Mouse (Mus musculus) heart, embryonic 16.5 days (tissue): ENCODE measurements around the gene Tepsin. TPM values are rescaled to one million over a fixed set of nuclear protein-coding genes. Genes with fewer than 3 reads are reported as not detected.

Experiments
- ATAC-seq: fragments of 200-750 bp; cut with Nextera tagmentation; replicated peaks from 2 replicates; pipeline ENCODE4 v1.8.0; 2017; ENCODE audit warnings: moderate number of reproducible peaks; ENCODE audit not compliant: insufficient read depth, low FRiP score; ENCODE audit errors: extremely low read depth
- H3K27ac ChIP-seq: fragments of 300-500 bp; sonication (generic); 2 replicates; pipeline ENCODE4 v1.5.1; 2014; ENCODE audit warnings: mild to moderate bottlenecking, low read length, control low read depth, moderate library complexity
- H3K27me3 ChIP-seq: fragments of 300-500 bp; sonication (generic); 2 replicates; pipeline ENCODE4 v1.6.1; 2014; ENCODE audit warnings: low read length, mixed read lengths; ENCODE audit not compliant: control insufficient read depth, insufficient read depth
- H3K36me3 ChIP-seq: fragments of 300-500 bp; sonication (generic); 2 replicates; pipeline ENCODE4 v1.6.1; 2014; ENCODE audit not compliant: control insufficient read depth, insufficient read depth
- H3K4me1 ChIP-seq: fragments of 300-500 bp; sonication (generic); 2 replicates; pipeline ENCODE4 v1.6.1; 2014; ENCODE audit warnings: low read length, mixed read lengths; ENCODE audit not compliant: control insufficient read depth, insufficient read depth
- H3K4me2 ChIP-seq: fragments of 300-500 bp; sonication (generic); 2 replicates; pipeline ENCODE4 v1.6.1; 2014; ENCODE audit warnings: low read depth, mild to moderate bottlenecking, control low read depth, low read length
- H3K4me3 ChIP-seq: fragments of 300-500 bp; sonication (generic); 2 replicates; pipeline ENCODE4 v1.5.1; 2014; ENCODE audit warnings: mild to moderate bottlenecking, control low read depth, low read length
- H3K9ac ChIP-seq: fragments of 300-500 bp; sonication (generic); 2 replicates; pipeline ENCODE4 v1.6.1; 2014; ENCODE audit warnings: low read length, control low read depth
- H3K9me3 ChIP-seq: fragments of 300-500 bp; sonication (generic); replicated peaks from 2 replicates; pipeline ENCODE4 v1.6.1; 2016; ENCODE audit warnings: low read length; ENCODE audit not compliant: control insufficient read depth
- WGBS: fragments of 180-500 bp; shearing (Covaris S2); extraction: QIAGEN DNeasy Blood & Tissue Kit; methylation state at CpG from one replicate; pipeline ENCODE4 v1.1.7; 2014; 5-methylcytosine and 5-hydroxymethylcytosine counted together
- polyA plus RNA-seq: library from polyadenylated mRNA; unstranded; fragments of >200 nt; fragmentation: Nextera tagmentation; extraction: Ambion mirVana; gene quantifications from 2 replicates; pipeline ENCODE4 v1.2.1, GENCODE M21; 2015

The Tepsin gene
- polyA plus RNA-seq, 1 experiment from 2014 or later = 16.9 TPM

- Histone ChIP-seq H3K36me3 (peaks cover 18% of the 10 kb centered on the region), H3K27me3 (no peaks in the 10 kb centered on the region), H3K4me1 (peaks cover 30% of the 10 kb centered on the region), H3K9me3 (no peaks in the 10 kb centered on the region), H3K9ac (no peak overlapping the region), H3K27ac (no peak overlapping the region), H3K4me3 (no peak overlapping the region), H3K4me2 (no peak overlapping the region)
- no peak for ATAC-seq
- 94% methylated on average over 21 of the region's 21 CpGs for WGBS
Observed at GRCm38 (mm10) chr11:120114488-120115215, 16.1 kb upstream of the Tepsin start.

- H3K4me2 ChIP-seq = no peak overlapping the region
- no peak overlapping the region for H3K4me3 ChIP-seq
- 43% methylated on average over 4 of the region's 4 CpGs for WGBS
- H3K27ac ChIP-seq = peak overlapping the region; percentile 74
- H3K36me3 ChIP-seq = peaks cover 30% of the 10 kb centered on the region
- no peaks in the 10 kb centered on the region for H3K27me3 ChIP-seq
- H3K4me1 ChIP-seq = peaks cover 30% of the 10 kb centered on the region
- no peak overlapping the region for H3K9ac ChIP-seq
- no peaks in the 10 kb centered on the region for H3K9me3 ChIP-seq
- peak; percentile 86 for ATAC-seq
Observed at GRCm38 (mm10) chr11:120112136-120112535, 13.6 kb upstream of the Tepsin start.

GRCm38 (mm10) chr11:120111033-120111432 is 12.5 kb upstream of the Tepsin start:
- Histone ChIP-seq H3K4me1 (peaks cover 30% of the 10 kb centered on the region), H3K27ac (no peak overlapping the region), H3K36me3 (peaks cover 29% of the 10 kb centered on the region), H3K9ac (no peak overlapping the region), H3K9me3 (no peaks in the 10 kb centered on the region), H3K27me3 (no peaks in the 10 kb centered on the region), H3K4me3 (no peak overlapping the region), H3K4me2 (no peak overlapping the region)
- ATAC-seq = no peak
- WGBS = 13% methylated on average over 2 of the region's 2 CpGs

- Histone ChIP-seq H3K9ac (no peak overlapping the region), H3K4me1 (peaks cover 30% of the 10 kb centered on the region), H3K36me3 (peaks cover 31% of the 10 kb centered on the region), H3K27ac (no peak overlapping the region), H3K4me3 (no peak overlapping the region), H3K27me3 (no peaks in the 10 kb centered on the region), H3K9me3 (no peaks in the 10 kb centered on the region), H3K4me2 (no peak overlapping the region)
- no peak for ATAC-seq
- WGBS = 71% methylated on average over 7 of the region's 7 CpGs
Observed at GRCm38 (mm10) chr11:120110554-120110953, 12.0 kb upstream of the Tepsin start.

GRCm38 (mm10) chr11:120109558-120110210 is 11.2 kb upstream of the Tepsin start:
- Histone ChIP-seq H3K27ac (no peak overlapping the region), H3K4me1 (peaks cover 30% of the 10 kb centered on the region), H3K4me2 (no peak overlapping the region), H3K36me3 (peaks cover 34% of the 10 kb centered on the region), H3K9ac (no peak overlapping the region), H3K9me3 (no peaks in the 10 kb centered on the region), H3K27me3 (no peaks in the 10 kb centered on the region), H3K4me3 (no peak overlapping the region)
- WGBS = 81% methylated on average over 14 of the region's 14 CpGs
- no peak for ATAC-seq

GRCm38 (mm10) chr11:120107796-120108195 is 9.3 kb upstream of the Tepsin start:
- Histone ChIP-seq H3K36me3 (peaks cover 39% of the 10 kb centered on the region), H3K4me3 (no peak overlapping the region), H3K4me2 (no peak overlapping the region), H3K9me3 (no peaks in the 10 kb centered on the region), H3K27me3 (no peaks in the 10 kb centered on the region), H3K9ac (no peak overlapping the region), H3K27ac (no peak overlapping the region), H3K4me1 (peaks cover 22% of the 10 kb centered on the region)
- 81% methylated on average over 9 of the region's 9 CpGs for WGBS
- ATAC-seq = no peak

- H3K36me3 ChIP-seq = peaks cover 39% of the 10 kb centered on the region
- no peaks in the 10 kb centered on the region for H3K9me3 ChIP-seq
- no peaks in the 10 kb centered on the region for H3K27me3 ChIP-seq
- H3K4me1 ChIP-seq = peaks cover 16% of the 10 kb centered on the region
- no peak for ATAC-seq
- WGBS = 76% methylated on average over 2 of the region's 2 CpGs
- H3K4me2 ChIP-seq = no peak overlapping the region
- no peak overlapping the region for H3K27ac ChIP-seq
- no peak overlapping the region for H3K4me3 ChIP-seq
- no peak overlapping the region for H3K9ac ChIP-seq
Observed at GRCm38 (mm10) chr11:120107026-120107425, 8.5 kb upstream of the Tepsin start.

- peaks cover 29% of the 10 kb centered on the region for H3K36me3 ChIP-seq
- peaks cover 15% of the 10 kb centered on the region for H3K4me1 ChIP-seq
- H3K9me3 ChIP-seq = no peaks in the 10 kb centered on the region
- H3K9ac ChIP-seq = no peak overlapping the region
- H3K4me2 ChIP-seq = no peak overlapping the region
- WGBS = 80% methylated on average over 3 of the region's 3 CpGs
- H3K4me3 ChIP-seq = no peak overlapping the region
- no peaks in the 10 kb centered on the region for H3K27me3 ChIP-seq
- no peak for ATAC-seq
- no peak overlapping the region for H3K27ac ChIP-seq
Observed at GRCm38 (mm10) chr11:120103431-120103997, 5.0 kb upstream of the Tepsin start.

GRCm38 (mm10) chr11:120101036-120101435 is 2.5 kb upstream of the Tepsin start:
- Histone ChIP-seq H3K4me3 (no peak overlapping the region), H3K4me1 (peaks cover 22% of the 10 kb centered on the region), H3K9me3 (no peaks in the 10 kb centered on the region), H3K4me2 (no peak overlapping the region), H3K27ac (peak overlapping the region; percentile 68), H3K27me3 (no peaks in the 10 kb centered on the region), H3K36me3 (peaks cover 28% of the 10 kb centered on the region), H3K9ac (peak overlapping the region; percentile 48; the same call in 1 of the 2 replicates)
- 0% methylated on average over 3 of the region's 3 CpGs for WGBS
- ATAC-seq = no peak
